Mouse (Mus musculus) A20 (cell line): ENCODE measurements at regions not wholly inside any gene's neighbourhood (a gene's known extent, or its start where the extent isn't known, plus 50 kb on each side); places are given as distances from the start of the nearest gene placed in this dataset.

Experiments
- DNase-seq: peaks from one replicate; pipeline ENCODE4 v3.0.0-alpha.2; 2011; ENCODE audit warnings: low read depth, low spot score

DNA sequence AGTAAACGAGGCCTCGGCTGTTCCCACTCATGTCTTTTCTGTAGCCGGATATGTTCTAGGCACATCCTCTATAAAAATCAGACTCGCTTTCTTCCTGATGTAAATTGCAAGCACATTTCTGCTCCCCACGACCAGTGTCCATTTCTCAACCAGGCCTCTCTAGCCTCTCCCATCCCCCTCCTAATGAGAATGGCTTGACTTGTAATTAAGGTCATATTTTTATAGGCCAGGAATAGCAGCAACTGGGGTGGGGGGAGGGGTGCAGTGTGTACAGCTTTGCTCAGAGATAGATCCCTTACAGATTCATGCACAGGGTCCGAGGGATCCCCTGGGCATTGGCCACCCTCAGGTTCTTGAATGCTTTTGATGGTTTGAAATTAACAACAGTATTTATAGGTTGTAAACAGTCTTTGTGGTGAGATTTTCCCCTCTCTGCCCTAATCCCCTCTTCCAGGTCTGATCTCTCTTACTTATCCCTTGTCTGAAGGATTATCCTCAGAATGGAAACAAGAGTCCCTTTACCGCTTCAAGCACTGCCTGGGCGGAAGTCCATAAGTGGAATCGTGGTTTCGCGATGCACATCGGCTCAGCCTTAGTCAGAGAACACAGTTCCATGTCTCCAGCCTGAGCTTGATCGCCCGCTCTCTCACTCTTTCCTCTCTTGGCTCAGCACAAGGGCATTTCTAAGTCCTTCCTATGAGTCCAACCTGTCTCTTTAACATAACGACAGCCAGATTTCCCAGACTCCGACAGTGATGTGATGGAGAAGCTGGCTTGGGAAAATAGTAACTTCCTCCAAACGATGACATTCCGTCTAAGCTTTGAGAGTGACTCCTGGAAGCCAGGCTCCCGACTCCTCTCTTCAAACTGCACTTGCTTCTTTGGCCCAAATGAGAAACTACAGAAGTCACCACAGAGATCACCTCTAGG is 124.3 kb upstream of the Msx2 start:
- no peak for DNase-seq

DNA sequence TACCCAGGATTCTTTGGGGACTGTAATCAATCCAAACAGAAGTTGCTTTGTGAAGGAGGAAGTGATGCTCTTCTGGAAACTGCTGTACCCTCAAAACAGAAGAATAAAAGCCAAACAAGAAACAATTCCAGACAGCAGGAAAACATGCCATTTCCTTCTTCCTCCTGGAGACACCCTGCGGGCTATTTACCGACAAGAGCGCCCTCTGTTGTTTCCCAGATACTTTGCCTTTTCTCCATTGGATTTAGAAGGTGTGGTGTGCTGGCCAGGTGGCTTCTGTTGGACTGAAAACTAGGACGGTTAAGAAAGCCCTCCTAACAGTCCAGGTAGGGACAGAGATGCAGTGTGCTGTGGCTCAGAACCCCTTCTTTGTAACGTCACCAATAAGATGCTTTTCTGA is 119.9 kb upstream of the Msx2 start:
- DNase-seq, result no peak

DNA sequence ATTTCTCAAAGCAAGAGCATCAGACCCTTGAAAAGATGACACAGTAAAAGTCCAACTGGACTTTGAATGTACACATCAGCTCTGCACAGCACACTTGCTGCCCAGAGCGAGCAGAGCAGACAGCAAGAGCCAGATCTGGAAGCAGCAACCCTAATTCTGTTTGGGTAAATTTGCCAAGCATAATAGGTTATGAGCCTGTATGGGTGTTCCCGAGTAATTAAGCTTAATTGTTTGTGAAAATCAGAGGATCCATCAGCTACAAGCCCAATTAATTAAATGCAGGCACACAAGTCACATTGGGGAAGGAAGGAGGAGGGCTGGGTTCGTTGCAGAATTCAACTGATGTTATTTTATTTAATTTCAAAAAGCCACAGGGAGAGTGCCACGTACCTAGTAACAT is 113.9 kb upstream of the Msx2 start:
- DNase-seq, result no peak

DNA sequence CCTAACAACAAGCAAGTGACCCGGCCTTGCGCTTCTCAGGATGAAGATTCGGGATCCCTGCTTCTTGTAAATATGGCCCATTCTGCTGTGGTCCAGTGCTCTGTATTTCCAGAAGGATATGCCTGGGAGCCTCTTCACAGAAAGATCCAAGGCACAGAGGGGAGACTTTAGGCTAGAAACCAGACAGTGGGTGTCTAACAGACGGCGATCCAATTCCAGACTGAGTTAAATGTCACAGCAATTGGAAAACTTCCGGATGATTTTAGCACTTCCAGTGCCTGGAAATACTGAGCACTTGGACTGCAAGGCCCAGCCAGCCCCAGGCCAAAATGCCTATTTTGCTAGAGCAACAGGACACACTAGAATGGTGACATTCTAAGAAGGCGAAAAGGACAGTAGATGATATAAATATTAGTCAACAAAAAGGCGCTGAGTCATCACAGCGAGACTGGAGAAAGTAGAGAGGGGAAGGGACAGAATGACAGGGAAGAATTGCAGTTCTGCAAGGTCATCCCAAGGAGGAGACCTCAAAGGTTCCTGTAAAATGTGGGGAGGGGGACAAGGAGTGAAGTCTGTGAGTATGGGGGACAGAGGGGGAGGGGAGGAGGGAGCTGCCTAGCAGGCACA is 111.7 kb upstream of the Msx2 start:
- DNase-seq, result no peak

DNA sequence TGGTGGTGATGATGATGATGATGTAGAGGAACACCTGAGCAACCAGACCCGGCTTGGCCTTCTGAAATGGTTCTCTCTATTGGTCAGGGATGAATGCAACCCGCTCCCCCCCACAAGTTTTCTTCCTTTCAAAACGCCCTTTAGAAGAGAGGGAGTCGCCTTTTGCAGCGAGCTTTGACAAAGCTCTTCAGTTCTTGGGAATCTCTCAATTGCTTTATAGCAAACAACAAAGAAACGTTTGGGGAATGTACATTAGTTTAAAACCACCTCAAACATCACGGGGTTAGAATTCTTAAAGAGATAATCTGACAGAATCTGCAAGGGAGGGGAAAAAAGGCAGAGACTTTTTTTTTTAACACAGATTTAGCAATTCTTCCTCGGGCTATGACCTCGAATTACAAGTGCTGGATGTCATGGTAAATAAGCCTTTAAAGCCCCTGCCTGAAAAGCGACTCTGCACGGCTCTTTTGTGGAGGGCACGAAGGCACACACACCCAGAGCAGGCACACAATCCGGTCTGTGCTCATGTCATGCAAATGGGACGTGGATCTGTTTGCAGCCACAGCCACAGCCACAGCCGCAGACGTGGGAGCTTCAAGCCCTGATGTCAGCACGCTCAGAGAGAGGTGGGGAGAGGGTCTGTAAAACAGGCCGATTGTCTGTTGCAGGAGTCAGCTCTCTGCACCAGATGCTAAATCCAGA is 81.2 kb upstream of the Msx2 start:
- DNase-seq, result no peak

DNA sequence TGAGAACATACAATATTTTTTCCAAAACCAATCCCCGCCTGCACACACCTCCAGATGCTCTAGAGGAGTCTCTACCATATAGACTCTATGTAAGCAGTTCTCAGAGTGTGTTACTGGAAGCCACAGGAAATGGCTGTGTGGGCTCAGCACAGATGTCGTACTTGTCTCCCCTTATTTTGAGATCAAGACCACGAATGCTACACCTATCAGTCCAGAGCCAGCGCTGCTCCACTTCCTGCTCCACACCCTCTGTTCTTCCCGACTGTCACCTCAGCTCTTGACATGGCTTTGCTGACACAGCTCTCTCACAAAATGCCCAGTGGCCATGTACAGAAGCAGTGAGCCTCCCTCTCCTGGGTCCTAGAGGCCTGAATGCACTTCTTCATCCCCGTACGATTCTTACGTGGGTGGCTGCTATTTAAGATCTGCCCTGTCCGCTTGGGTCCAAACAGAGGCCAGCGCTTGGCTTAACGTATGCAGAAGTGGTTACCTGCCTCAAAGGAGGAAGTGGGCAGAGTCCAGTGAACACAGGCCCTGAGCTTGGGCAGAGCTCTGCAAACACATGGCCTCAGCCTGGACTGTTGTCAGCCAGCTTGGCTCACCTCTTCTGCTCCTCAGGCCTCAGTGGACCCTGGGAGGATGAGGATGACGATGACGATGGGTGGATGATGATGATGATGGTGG is 80.5 kb upstream of the Msx2 start:
- no peak for DNase-seq

DNA sequence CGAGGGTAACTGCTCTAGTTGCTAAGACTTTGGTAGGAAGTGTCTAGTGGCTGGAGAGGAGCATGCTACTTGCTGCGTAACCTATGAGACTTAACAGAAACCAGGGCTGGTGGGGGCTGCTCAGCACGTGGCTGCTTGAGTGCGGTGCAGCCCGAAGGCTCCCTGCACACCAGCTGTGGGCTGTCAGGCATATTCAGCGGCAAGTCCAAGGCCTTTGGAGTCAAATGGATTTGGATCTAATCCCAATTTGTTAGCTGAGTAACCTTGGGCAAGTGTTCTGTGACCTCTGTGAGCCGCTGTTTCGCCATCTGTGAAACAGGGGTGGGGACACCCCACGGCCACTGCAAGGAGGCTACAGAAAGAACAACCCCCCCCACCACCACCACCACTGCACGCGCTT is 75.5 kb upstream of the Msx2 start:
- no peak for DNase-seq

- DNase-seq, result no peak
Measured at GRCm38 (mm10) chr13:53543291-53543690, 70.4 kb upstream of the Msx2 start.

- DNase-seq, result no peak
Measured at GRCm38 (mm10) chr13:53539797-53540196, 66.9 kb upstream of the Msx2 start.

- DNase-seq, result no peak
Measured at GRCm38 (mm10) chr13:53537937-53538336, 65.1 kb upstream of the Msx2 start.

GRCm38 (mm10) chr13:53535781-53536425 is 63.0 kb upstream of the Msx2 start:
- no peak for DNase-seq

DNA sequence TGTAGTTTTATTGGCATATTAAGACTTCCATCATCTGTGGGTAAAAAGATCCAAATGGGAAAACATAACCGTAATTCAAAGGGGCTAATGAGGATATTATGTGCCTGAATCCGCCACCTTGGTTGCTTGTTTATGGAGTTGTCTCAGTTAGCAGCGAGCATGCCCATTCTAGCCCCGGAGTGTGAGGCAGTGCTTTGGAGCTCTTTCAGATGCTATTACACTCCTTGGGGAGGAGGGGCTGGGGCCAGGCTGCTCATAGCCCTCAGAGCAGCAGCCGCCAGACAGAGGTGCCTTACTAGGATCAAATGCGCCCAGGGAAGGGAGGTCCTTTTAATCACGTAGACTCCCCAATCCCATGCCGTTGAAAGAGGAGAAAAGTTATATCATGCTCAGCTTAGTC is 60.9 kb upstream of the Msx2 start:
- no peak for DNase-seq

DNA sequence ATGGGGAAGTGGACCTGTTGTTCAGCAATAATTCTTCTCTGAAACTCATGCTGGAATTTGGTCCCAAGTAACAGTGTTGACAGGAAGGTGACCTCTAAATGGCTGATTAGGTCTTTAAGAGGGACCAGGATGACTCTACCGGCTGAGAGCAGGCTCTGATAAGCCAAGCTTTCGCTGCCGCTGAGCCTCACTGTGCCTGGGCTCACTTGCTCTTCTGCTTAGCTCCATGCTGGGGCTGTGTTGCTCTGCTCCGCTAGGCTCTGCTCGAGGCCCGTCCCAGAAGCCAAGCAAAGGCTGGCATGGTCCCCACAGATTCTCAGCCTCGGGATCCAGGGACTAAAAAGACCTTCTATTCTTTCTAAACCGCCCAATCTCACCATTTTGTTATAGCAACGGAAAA is 54.0 kb upstream of the Msx2 start:
- no peak for DNase-seq

GRCm38 (mm10) chr13:53522807-53523206 is 49.9 kb upstream of the Msx2 start:
- DNase-seq, result no peak
